Mouse (Mus musculus): ENCODE results near the gene Gtf2ird1. TPM values are rescaled to one million over a fixed set of nuclear protein-coding genes. Genes with fewer than 3 reads are reported as not detected.

Gene Gtf2ird1
- total and polyA plus RNA-seq, 3 experiments, result 12.8 to 39.0 (median 13.1) TPM

DNA sequence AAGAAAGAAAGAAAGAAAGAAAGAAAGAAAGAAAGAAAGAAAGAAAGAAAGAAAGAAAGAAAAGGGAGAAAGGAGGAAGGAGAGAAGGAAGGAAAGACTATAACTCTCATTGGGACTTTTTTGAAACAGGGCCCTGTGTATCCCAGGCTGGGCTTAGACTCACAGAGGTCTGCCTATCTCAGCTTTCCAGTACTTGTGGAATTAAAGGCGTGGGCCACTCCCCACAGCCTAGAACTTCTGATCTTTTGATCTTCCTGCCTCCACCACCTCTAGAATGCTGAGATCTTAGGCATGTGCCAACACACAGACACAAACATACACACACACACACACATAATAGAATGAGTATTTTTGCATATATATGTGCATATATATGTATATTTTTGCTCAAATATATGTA is 8.7 kb upstream of the Gtf2ird1 start:
- H3K27ac ChIP-seq (ENCODE audit: insufficient read depth, low read depth), result no peak overlapping the region
- no peak overlapping the region for H3K4me2 ChIP-seq (ENCODE audit: insufficient read depth, low read depth, poor library complexity, severe bottlenecking)
- TF ChIP-seq ELF1 (IDR thresholded peaks at IDR 0.05; ENCODE audit: low read depth, low read length) (no peak), ZKSCAN1 (IDR thresholded peaks at IDR 0.05; ENCODE audit: borderline replicate concordance, low read depth, low read length) (no peak), ZNF384 (IDR thresholded peaks at IDR 0.05; ENCODE audit: low read depth, low read length) (no peak), JUN (IDR thresholded peaks at IDR 0.05; ENCODE audit: insufficient read depth, low read depth, low read length) (no peak), ETS1 (conservative IDR thresholded peaks at IDR 0.05; ENCODE audit: low read depth, low read length) (no peak), POLR2A (IDR thresholded peaks at IDR 0.05; ENCODE audit: low read depth, low read length) (no peak), NELFE (IDR thresholded peaks at IDR 0.05; ENCODE audit: low read depth, low read length) (no peak), MEF2A (IDR thresholded peaks at IDR 0.05; ENCODE audit: borderline replicate concordance, low read depth, low read length) (no peak), KAT2A (IDR thresholded peaks at IDR 0.05; ENCODE audit: insufficient replicate concordance, low read length) (no peak), EP300 (IDR thresholded peaks at IDR 0.05; ENCODE audit: low read length) (no peak), HCFC1 (IDR thresholded peaks at IDR 0.05; ENCODE audit: low read depth, low read length) (no peak), PAX5 (IDR thresholded peaks at IDR 0.05; ENCODE audit: low read length) (no peak), SIN3A (IDR thresholded peaks at IDR 0.05; ENCODE audit: low read length) (no peak), JUND (conservative IDR thresholded peaks at IDR 0.05; ENCODE audit: low read depth, low read length) (no peak), MAX (IDR thresholded peaks at IDR 0.05; ENCODE audit: low read length) (no peak), TBP (conservative IDR thresholded peaks at IDR 0.05; ENCODE audit: low read depth, low read length) (no peak), USF2 (conservative IDR thresholded peaks at IDR 0.05; ENCODE audit: low read depth, low read length) (no peak), MXI1 (IDR thresholded peaks at IDR 0.05; ENCODE audit: low read depth, low read length) (no peak)
- H3K9me3 ChIP-seq (replicated peaks; ENCODE audit: low read length), result no peaks in the 10 kb centered on the region
- DNase-seq (ENCODE audit: extremely low read depth), result no peak
- no peaks in the 10 kb centered on the region for H3K27me3 ChIP-seq (replicated peaks)
- H3K4me3 ChIP-seq (replicated peaks in 1 of 3; ENCODE audit: low read depth in 2 of 3, low read length in 2 of 3, poor library complexity in 1 of 3), result no peak overlapping the region
- H3K4me1 ChIP-seq (ENCODE audit: control insufficient read depth in 1 of 2, insufficient read depth in 2 of 2), result peaks cover 0 to 16% of the 10 kb centered on the region in 2 experiments; a peak in 2 of 4 replicates
- no peak overlapping the region for H3K9ac ChIP-seq (ENCODE audit: insufficient read depth, low read depth)
- no peaks in the 10 kb centered on the region for H3K36me3 ChIP-seq (replicated peaks in 1 of 2; ENCODE audit: control insufficient read depth in 1 of 2, insufficient read depth in 1 of 2, low read length in 1 of 2)
- in situ Hi-C loops (cut with MboI; ENCODE audit: low pct_ligation_motif_present, low pct_unique_long_range_greater_than_20kb, low sequenced_read_pairs), result loop anchor here (5.0 kb wide), 1 partner anchor 93 kb away; no protein-coding TSS in a partner anchor
- dilution Hi-C loops (cut with MboI; ENCODE audit: extremely low pct_ligation_motif_present, extremely low pct_unique_long_range_greater_than_20kb, low sequenced_read_pairs), result no loop called here
- no peaks in the 10 kb centered on the region for H3K79me2 ChIP-seq (replicated peaks; ENCODE audit: control insufficient read depth, extremely low read depth, insufficient read depth, poor library complexity, severe bottlenecking)

- TF ChIP-seq USF1 (IDR thresholded peaks at IDR 0.05; ENCODE audit: low read depth, low read length) (no peak), KAT2A (IDR thresholded peaks at IDR 0.05; ENCODE audit: insufficient replicate concordance, low read length) (no peak), ZKSCAN1 (IDR thresholded peaks at IDR 0.05; ENCODE audit: borderline replicate concordance, low read depth, low read length) (no peak), UBTF (IDR thresholded peaks at IDR 0.05; ENCODE audit: low read depth, low read length) (no peak), CHD1 (IDR thresholded peaks at IDR 0.05; ENCODE audit: low read depth, low read length) (no peak), GABPA (IDR thresholded peaks at IDR 0.05; ENCODE audit: insufficient replicate concordance, low read depth, low read length) (no peak), CTCF (conservative IDR thresholded peaks at IDR 0.05 in 1 of 2, IDR thresholded peaks at IDR 0.05 in 1 of 2; ENCODE audit: low read depth in 2 of 2, low read length in 2 of 2) (no peak), ETS1 (conservative IDR thresholded peaks at IDR 0.05; ENCODE audit: low read depth, low read length) (no peak), PAX5 (IDR thresholded peaks at IDR 0.05; ENCODE audit: low read length) (no peak), NRF1 (IDR thresholded peaks at IDR 0.05; ENCODE audit: low read depth, low read length) (no peak), NELFE (IDR thresholded peaks at IDR 0.05; ENCODE audit: low read depth, low read length) (no peak), MAFK (IDR thresholded peaks at IDR 0.05; ENCODE audit: insufficient replicate concordance, low read length) (no peak), TCF12 (IDR thresholded peaks at IDR 0.05; ENCODE audit: low read depth, low read length) (no peak), MYC (IDR thresholded peaks at IDR 0.05; ENCODE audit: low read depth, low read length) (no peak), ZC3H11A (IDR thresholded peaks at IDR 0.05; ENCODE audit: low read depth, low read length) (no peak), E2F4 (IDR thresholded peaks at IDR 0.05; ENCODE audit: insufficient replicate concordance, low read depth, low read length) (no peak)
- H3K4me1 ChIP-seq (ENCODE audit: control insufficient read depth in 1 of 2, insufficient read depth in 2 of 2), result peaks cover 0 to 7% of the 10 kb centered on the region in 2 experiments; a peak in 1 of 4 replicates
- H3K9ac ChIP-seq (ENCODE audit: insufficient read depth, low read depth), result no peak overlapping the region
- no peak overlapping the region for H3K4me3 ChIP-seq (replicated peaks in 1 of 3; ENCODE audit: low read depth in 2 of 3, low read length in 2 of 3, poor library complexity in 1 of 3)
- no peak for DNase-seq (ENCODE audit: extremely low read depth)
- in situ Hi-C loops (cut with MboI; ENCODE audit: low pct_ligation_motif_present, low pct_unique_long_range_greater_than_20kb, low sequenced_read_pairs) (no loop called here), dilution Hi-C loops (cut with MboI; ENCODE audit: extremely low pct_ligation_motif_present, extremely low pct_unique_long_range_greater_than_20kb, low sequenced_read_pairs) (no loop called here)
- no peak overlapping the region for H3K27ac ChIP-seq (ENCODE audit: insufficient read depth, low read depth)
- no peaks in the 10 kb centered on the region for H3K27me3 ChIP-seq (replicated peaks)
- H3K36me3 ChIP-seq (replicated peaks in 1 of 2; ENCODE audit: control insufficient read depth in 1 of 2, insufficient read depth in 1 of 2, low read length in 1 of 2), result no peaks in the 10 kb centered on the region
- H3K79me2 ChIP-seq (replicated peaks; ENCODE audit: control insufficient read depth, extremely low read depth, insufficient read depth, poor library complexity, severe bottlenecking), result no peaks in the 10 kb centered on the region
- H3K9me3 ChIP-seq (replicated peaks; ENCODE audit: low read length), result no peaks in the 10 kb centered on the region
- H3K4me2 ChIP-seq (ENCODE audit: insufficient read depth, low read depth, poor library complexity, severe bottlenecking), result no peak overlapping the region
Measured at GRCm38 (mm10) chr5:134464225-134464624, 7.7 kb upstream of the Gtf2ird1 start.

Measured in CH12.LX (cell line).